9 mouse cellular contexts compared by ENCODE assay signal in genomic region chr14:12189717-12190600, GRCm38 (mm10).
DNase-seq lines count a peak whose midpoint lies in the region; ATAC-seq lines count a peak whose summit lies in the region.
"Had no signal": no experiment of that assay in that cellular context is flagged by ENCODE, and none has a peak within 500 bp of the region (broad histone marks: within the 10 kb centered on the region; RNA-seq: fewer than 3 reads in every experiment).

No protein-coding gene starts in this region.

- H3K4me1 ChIP-seq in forebrain, embryonic 14.5 days (ENCODE audit: control insufficient read depth, insufficient read depth, low read length), result peaks cover 40% of the 10 kb centered on the region
- H3K4me1 ChIP-seq in midbrain, embryonic 11.5 days (ENCODE audit: control insufficient read depth, insufficient read depth, low read length), result peaks cover 18% of the 10 kb centered on the region
- no peaks in the 10 kb centered on the region for H3K4me1 ChIP-seq in heart, embryonic 11.5 days (ENCODE audit: control insufficient read depth, insufficient read depth, low read length)

- intact Hi-C loops in heart, postnatal 36 days (cut with DNase I), result no loop called here

- H3K27me3 ChIP-seq in forebrain, embryonic 14.5 days (replicated peaks; ENCODE audit: control insufficient read depth, insufficient read depth, low read length), result no peaks in the 10 kb centered on the region
- H3K27me3 ChIP-seq in midbrain, embryonic 11.5 days (ENCODE audit: control insufficient read depth, insufficient read depth, low read length), result no peaks in the 10 kb centered on the region
- H3K27me3 ChIP-seq in heart, embryonic 11.5 days (ENCODE audit: control insufficient read depth, insufficient read depth, low read length), result no peaks in the 10 kb centered on the region

- H3K4me2 ChIP-seq in forebrain, embryonic 14.5 days (ENCODE audit: low read length), result peak overlapping the region; percentile 41
- H3K4me2 ChIP-seq in midbrain, embryonic 11.5 days, result peak overlapping the region; percentile 33
- H3K4me2 ChIP-seq in heart, embryonic 11.5 days, result no peak overlapping the region

- WGBS in forebrain, embryonic 14.5 days, result 3% methylated on average over 12 of the region's 12 CpGs
- WGBS in midbrain, embryonic 11.5 days, result 23% methylated on average over 12 of the region's 12 CpGs
- WGBS in heart, embryonic 11.5 days (ENCODE audit: insufficient replicate concordance), result 70% methylated on average over 12 of the region's 12 CpGs

- DNase-seq in heart, adult 11 months, result peak; percentile 65
- no peak for DNase-seq in heart, postnatal 36 days
- DNase-seq in R1 (ENCODE audit: low read depth, low spot score), result peak; percentile 10
- DNase-seq in forebrain, embryonic 14.5 days (ENCODE audit: low spot score), result peak; percentile 93
- DNase-seq in midbrain, embryonic 11.5 days (ENCODE audit: low spot score, missing footprints), result peak; percentile 95
- no peak for DNase-seq in testis, postnatal 14 days (ENCODE audit: low spot score)
- DNase-seq: heart, postnatal 4 days had no signal

- no peaks in the 10 kb centered on the region for H3K9me3 ChIP-seq in forebrain, embryonic 14.5 days (replicated peaks; ENCODE audit: control insufficient read depth, low read length)
- H3K9me3 ChIP-seq in midbrain, embryonic 11.5 days (ENCODE audit: control insufficient read depth, low read length), result no peaks in the 10 kb centered on the region
- no peaks in the 10 kb centered on the region for H3K9me3 ChIP-seq in heart, embryonic 11.5 days (replicated peaks; ENCODE audit: control insufficient read depth, low read length)

- peak overlapping the region; percentile 4; the same call in 1 of the 2 replicates for H3K9ac ChIP-seq in forebrain, embryonic 14.5 days (ENCODE audit: low read length)
- peak overlapping the region; percentile 28; the same call in 1 of the 2 replicates for H3K9ac ChIP-seq in midbrain, embryonic 11.5 days (ENCODE audit: low read length)
- H3K9ac ChIP-seq in heart, embryonic 11.5 days (ENCODE audit: low read depth, low read length), result no peak overlapping the region

- H3K4me3 ChIP-seq in forebrain, embryonic 14.5 days (ENCODE audit: low read depth, low read length), result peak overlapping the region; percentile 13
- H3K4me3 ChIP-seq in midbrain, embryonic 11.5 days (ENCODE audit: low read depth, low read length), result no peak overlapping the region; the same call in 1 of the 2 replicates
- H3K4me3 ChIP-seq in heart, embryonic 11.5 days (ENCODE audit: low read depth, low read length), result no peak overlapping the region

- H3K27ac ChIP-seq in forebrain, embryonic 14.5 days (ENCODE audit: low read depth, low read length), result peak overlapping the region; percentile 89
- H3K27ac ChIP-seq in midbrain, embryonic 11.5 days (ENCODE audit: low read depth, low read length), result peak overlapping the region; percentile 59
- H3K27ac ChIP-seq in heart, embryonic 11.5 days (ENCODE audit: low read depth, low read length), result no peak overlapping the region

- ATAC-seq in forebrain, embryonic 14.5 days, result peak; percentile 91
- peak; percentile 96 for ATAC-seq in midbrain, embryonic 11.5 days (ENCODE audit: low FRiP score)
- no peak for ATAC-seq in megakaryocyte-erythroid progenitor cell, adult 5-6 weeks (replicated peaks; ENCODE audit: low FRiP score, low TSS enrichment, poor library complexity, severe bottlenecking)
- no peak for ATAC-seq in heart, embryonic 11.5 days (replicated peaks; ENCODE audit: insufficient number of reproducible peaks, low FRiP score, low TSS enrichment)

- H3K36me3 ChIP-seq in forebrain, embryonic 14.5 days (ENCODE audit: control insufficient read depth, insufficient read depth, low read length), result no peaks in the 10 kb centered on the region
- H3K36me3 ChIP-seq in midbrain, embryonic 11.5 days (ENCODE audit: control insufficient read depth, insufficient read depth, low read length), result no peaks in the 10 kb centered on the region
- H3K36me3 ChIP-seq in heart, embryonic 11.5 days (ENCODE audit: control insufficient read depth, insufficient read depth, low read length), result no peaks in the 10 kb centered on the region

Comparison
In these comparisons a context has a peak if more than half of its experiments do, and no peak if none do; other contexts are left out.
1. DNase-seq: peak in heart, adult 11 months (single experiment), R1 (single experiment), forebrain, embryonic 14.5 days (single experiment) and midbrain, embryonic 11.5 days (single experiment); none in heart, postnatal 36 days (0 of 2) and testis, postnatal 14 days (single experiment).
2. ATAC-seq: peak in forebrain, embryonic 14.5 days (single experiment) and midbrain, embryonic 11.5 days (single experiment); none in megakaryocyte-erythroid progenitor cell, adult 5-6 weeks (single experiment) and heart, embryonic 11.5 days (single experiment).